Mouse (Mus musculus): ENCODE measurements around the gene Tbx2. TPM values are rescaled to one million over a fixed set of nuclear protein-coding genes. Genes with fewer than 3 reads are reported as not detected.
A peak's percentile ranks its signal among the peaks of the same experiment; 100 is the strongest.

Gene Tbx2
- polyA plus RNA-seq, 1 experiment from 2014 or later, result 0.43 TPM

GRCm38 (mm10) chr11:85828691-85829519, 3.4 kb upstream of the Tbx2 start:
- Histone ChIP-seq H3K27me3 (ENCODE audit: low read depth, poor library complexity, severe bottlenecking) (peaks cover 100% of the 10 kb centered on the region), H3K9me3 (replicated peaks) (no peaks in the 10 kb centered on the region), H3K4me3 (peak overlapping the region; percentile 49), H3K36me3 (no peaks in the 10 kb centered on the region), H3K27ac (replicated peaks) (peak overlapping the region; percentile 13; the same call in 1 of the 2 replicates), H3K4me1 (peaks cover 76% of the 10 kb centered on the region)
- 5% methylated on average over 38 of the region's 38 CpGs for WGBS
- no peak for DNase-seq (ENCODE audit: low spot score)

GRCm38 (mm10) chr11:85829520-85830440, 2.6 kb upstream of the Tbx2 start:
- Histone ChIP-seq H3K4me1 (peaks cover 75% of the 10 kb centered on the region), H3K36me3 (no peaks in the 10 kb centered on the region), H3K27me3 (ENCODE audit: low read depth, poor library complexity, severe bottlenecking) (peaks cover 100% of the 10 kb centered on the region), H3K4me3 (peak overlapping the region; percentile 49), H3K9me3 (replicated peaks) (no peaks in the 10 kb centered on the region), H3K27ac (replicated peaks) (peak overlapping the region; percentile 13; the same call in 1 of the 2 replicates)
- peak; percentile 68 for DNase-seq (ENCODE audit: low spot score)
- 1% methylated on average over 61 of the region's 61 CpGs for WGBS

GRCm38 (mm10) chr11:85830901-85831341, 1.4 kb upstream of the Tbx2 start:
- Histone ChIP-seq H3K36me3 (no peaks in the 10 kb centered on the region), H3K4me3 (peak overlapping the region; percentile 58; the same call in 1 of the 2 replicates), H3K27ac (replicated peaks) (no peak overlapping the region), H3K4me1 (peaks cover 69% of the 10 kb centered on the region), H3K27me3 (ENCODE audit: low read depth, poor library complexity, severe bottlenecking) (peaks cover 100% of the 10 kb centered on the region), H3K9me3 (replicated peaks) (no peaks in the 10 kb centered on the region)
- under 1% methylated on average over 17 of the region's 17 CpGs for WGBS
- DNase-seq (ENCODE audit: low spot score), result peak; percentile 71

- H3K9me3 ChIP-seq (replicated peaks), result no peaks in the 10 kb centered on the region
- H3K4me3 ChIP-seq, result peak overlapping the region; percentile 58
- WGBS, result under 1% methylated on average over 33 of the region's 33 CpGs
- peak overlapping the region; percentile 65; the same call in 1 of the 2 replicates for H3K27ac ChIP-seq (replicated peaks)
- no peaks in the 10 kb centered on the region for H3K36me3 ChIP-seq
- H3K4me1 ChIP-seq, result peaks cover 69% of the 10 kb centered on the region
- peak; percentile 57 for DNase-seq (ENCODE audit: low spot score)
- peaks cover 100% of the 10 kb centered on the region for H3K27me3 ChIP-seq (ENCODE audit: low read depth, poor library complexity, severe bottlenecking)
Observed at GRCm38 (mm10) chr11:85831656-85832230, 608 bp upstream of the Tbx2 start.

- peak; percentile 71 for DNase-seq (ENCODE audit: low spot score)
- under 1% methylated on average over 47 of the region's 54 CpGs for WGBS
- Histone ChIP-seq H3K9me3 (replicated peaks) (no peaks in the 10 kb centered on the region), H3K36me3 (no peaks in the 10 kb centered on the region), H3K4me1 (peaks cover 68% of the 10 kb centered on the region), H3K27me3 (ENCODE audit: low read depth, poor library complexity, severe bottlenecking) (peaks cover 100% of the 10 kb centered on the region), H3K27ac (replicated peaks) (no peak overlapping the region; the same call in 1 of the 2 replicates), H3K4me3 (peak overlapping the region; percentile 58)
Observed at GRCm38 (mm10) chr11:85833081-85833521, 750 bp downstream of the Tbx2 start.

GRCm38 (mm10) chr11:85833761-85834385, 1.5 kb downstream of the Tbx2 start:
- WGBS, result 2% methylated on average over 11 of the region's 11 CpGs

GRCm38 (mm10) chr11:85834386-85834931, 2.1 kb downstream of the Tbx2 start:
- no peak overlapping the region for H3K27ac ChIP-seq (replicated peaks)
- no peak for DNase-seq (ENCODE audit: low spot score)

More at GRCm38 (mm10) chr11:85833761-85834385, 1.5 kb downstream of the Tbx2 start:
- DNase-seq (ENCODE audit: low spot score), result peak; percentile 59
- Histone ChIP-seq H3K4me3 (peak overlapping the region; percentile 58), H3K27me3 (ENCODE audit: low read depth, poor library complexity, severe bottlenecking) (peaks cover 100% of the 10 kb centered on the region), H3K4me1 (peaks cover 64% of the 10 kb centered on the region), H3K36me3 (no peaks in the 10 kb centered on the region), H3K27ac (replicated peaks) (no peak overlapping the region), H3K9me3 (replicated peaks) (no peaks in the 10 kb centered on the region)

GRCm38 (mm10) chr11:85835001-85835752, 2.8 kb downstream of the Tbx2 start:
- 2% methylated on average over 9 of the region's 9 CpGs for WGBS
- Histone ChIP-seq H3K27me3 (ENCODE audit: low read depth, poor library complexity, severe bottlenecking) (peaks cover 100% of the 10 kb centered on the region), H3K9me3 (replicated peaks) (no peaks in the 10 kb centered on the region), H3K4me3 (peak overlapping the region; percentile 58), H3K27ac (replicated peaks) (no peak overlapping the region), H3K36me3 (no peaks in the 10 kb centered on the region), H3K4me1 (peaks cover 51% of the 10 kb centered on the region)
- peak; percentile 50 for DNase-seq (ENCODE audit: low spot score)

More at GRCm38 (mm10) chr11:85834386-85834931, 2.1 kb downstream of the Tbx2 start:
- Histone ChIP-seq H3K36me3 (no peaks in the 10 kb centered on the region), H3K9me3 (replicated peaks) (no peaks in the 10 kb centered on the region), H3K4me1 (peaks cover 58% of the 10 kb centered on the region), H3K4me3 (peak overlapping the region; percentile 58; the same call in 1 of the 2 replicates), H3K27me3 (ENCODE audit: low read depth, poor library complexity, severe bottlenecking) (peaks cover 100% of the 10 kb centered on the region)
- 1% methylated on average over 17 of the region's 17 CpGs for WGBS

- H3K36me3 ChIP-seq, result no peaks in the 10 kb centered on the region
- WGBS, result 3% methylated on average over 16 of the region's 16 CpGs
- H3K4me3 ChIP-seq, result 0 out of 2 replicates have a peak overlapping the region, but pooled peaks have one; percentile 14
- no peaks in the 10 kb centered on the region for H3K9me3 ChIP-seq (replicated peaks)
- H3K4me1 ChIP-seq, result peaks cover 51% of the 10 kb centered on the region
- peaks cover 100% of the 10 kb centered on the region for H3K27me3 ChIP-seq (ENCODE audit: low read depth, poor library complexity, severe bottlenecking)
- DNase-seq (ENCODE audit: low spot score), result peak; percentile 40
- no peak overlapping the region for H3K27ac ChIP-seq (replicated peaks)
Observed at GRCm38 (mm10) chr11:85835753-85836522, 3.6 kb downstream of the Tbx2 start.

- Histone ChIP-seq H3K9me3 (replicated peaks) (no peaks in the 10 kb centered on the region), H3K4me1 (peaks cover 49% of the 10 kb centered on the region), H3K27ac (replicated peaks) (no peak overlapping the region), H3K27me3 (ENCODE audit: low read depth, poor library complexity, severe bottlenecking) (peaks cover 100% of the 10 kb centered on the region), H3K4me3 (peak overlapping the region; percentile 40), H3K36me3 (no peaks in the 10 kb centered on the region)
- 1% methylated on average over 32 of the region's 32 CpGs for WGBS
- peak; percentile 58 for DNase-seq (ENCODE audit: low spot score)
Observed at GRCm38 (mm10) chr11:85836523-85837290, 4.4 kb downstream of the Tbx2 start.

Data from midbrain, embryonic 10.5 days (tissue).